Mouse (Mus musculus) heart, embryonic 16.5 days (tissue): ENCODE results near the gene Hist2h2ac. TPM values are rescaled to one million over a fixed set of nuclear protein-coding genes. Genes with fewer than 3 reads are reported as not detected.
A peak's percentile ranks its signal among the peaks of the same experiment; 100 is the strongest.
"Not testable (repeated sequence)": the region's sequence is repeated elsewhere in the genome, so short reads cannot be mapped to it uniquely, and the experiment has no call there.

Source experiments
- ATAC-seq: fragments of 200-750 bp; cut with Nextera tagmentation; replicated peaks from 2 replicates; pipeline ENCODE4 v1.8.0; 2017; ENCODE audit warnings: moderate number of reproducible peaks; ENCODE audit not compliant: insufficient read depth, low FRiP score; ENCODE audit errors: extremely low read depth
- H3K27ac ChIP-seq: fragments of 300-500 bp; sonication (generic); 2 replicates; pipeline ENCODE4 v1.5.1; 2014; ENCODE audit warnings: mild to moderate bottlenecking, low read length, control low read depth, moderate library complexity
- H3K27me3 ChIP-seq: fragments of 300-500 bp; sonication (generic); 2 replicates; pipeline ENCODE4 v1.6.1; 2014; ENCODE audit warnings: low read length, mixed read lengths; ENCODE audit not compliant: control insufficient read depth, insufficient read depth
- H3K36me3 ChIP-seq: fragments of 300-500 bp; sonication (generic); 2 replicates; pipeline ENCODE4 v1.6.1; 2014; ENCODE audit not compliant: control insufficient read depth, insufficient read depth
- H3K4me1 ChIP-seq: fragments of 300-500 bp; sonication (generic); 2 replicates; pipeline ENCODE4 v1.6.1; 2014; ENCODE audit warnings: low read length, mixed read lengths; ENCODE audit not compliant: control insufficient read depth, insufficient read depth
- H3K4me2 ChIP-seq: fragments of 300-500 bp; sonication (generic); 2 replicates; pipeline ENCODE4 v1.6.1; 2014; ENCODE audit warnings: low read depth, mild to moderate bottlenecking, control low read depth, low read length
- H3K4me3 ChIP-seq: fragments of 300-500 bp; sonication (generic); 2 replicates; pipeline ENCODE4 v1.5.1; 2014; ENCODE audit warnings: mild to moderate bottlenecking, control low read depth, low read length
- H3K9ac ChIP-seq: fragments of 300-500 bp; sonication (generic); 2 replicates; pipeline ENCODE4 v1.6.1; 2014; ENCODE audit warnings: low read length, control low read depth
- H3K9me3 ChIP-seq: fragments of 300-500 bp; sonication (generic); replicated peaks from 2 replicates; pipeline ENCODE4 v1.6.1; 2016; ENCODE audit warnings: low read length; ENCODE audit not compliant: control insufficient read depth
- WGBS: fragments of 180-500 bp; shearing (Covaris S2); extraction: QIAGEN DNeasy Blood & Tissue Kit; methylation state at CpG from one replicate; pipeline ENCODE4 v1.1.7; 2014; 5-methylcytosine and 5-hydroxymethylcytosine counted together
- polyA plus RNA-seq: library from polyadenylated mRNA; unstranded; fragments of >200 nt; fragmentation: Nextera tagmentation; extraction: Ambion mirVana; gene quantifications from 2 replicates; pipeline ENCODE4 v1.2.1, GENCODE M21; 2015

Gene Hist2h2ac
- polyA plus RNA-seq = 5.0 and 6.4 TPM in 2 replicates

GRCm38 (mm10) chr3:96220765-96221639, at the start of gene Hist2h2ac, which contains the start of gene Hist2h2be:
TSS of gene Hist2h2ac (minus strand) at chr3:96220880.
TSS of gene Hist2h2be (plus strand) at chr3:96221119.
- no peaks in the 10 kb centered on the region for H3K36me3 ChIP-seq
- H3K27me3 ChIP-seq = no peaks in the 10 kb centered on the region
- peak within 1 kb of the TSS; percentile 77 for H3K4me3 ChIP-seq
- peak within 1 kb of the TSS; percentile 100 for H3K27ac ChIP-seq
- no peaks in the 10 kb centered on the region for H3K9me3 ChIP-seq
- H3K4me1 ChIP-seq = peaks cover 28% of the 10 kb centered on the region
- peak within 1 kb of the TSS; percentile 91 for H3K4me2 ChIP-seq
- ATAC-seq = peak; percentile 92
- peak within 1 kb of the TSS; percentile 94 for H3K9ac ChIP-seq
- WGBS = under 1% methylated on average over 43 of the region's 43 CpGs

- Histone ChIP-seq H3K4me1 (peaks cover 5% of the 10 kb centered on the region; the same call in 1 of the 2 replicates), H3K9me3 (no peaks in the 10 kb centered on the region), H3K27me3 (no peaks in the 10 kb centered on the region), H3K9ac (peak within 1 kb of the TSS; percentile 81), H3K36me3 (no peaks in the 10 kb centered on the region), H3K4me3 (peak within 1 kb of the TSS; percentile 72), H3K4me2 (peak within 1 kb of the TSS; percentile 83), H3K27ac (peak within 1 kb of the TSS; percentile 91)
- WGBS = under 1% methylated on average over 45 of the region's 45 CpGs
- ATAC-seq = peak; percentile 95
Measured at GRCm38 (mm10) chr3:96269511-96270474, 49.1 kb upstream of the Hist2h2ac start, which contains the start of gene Hist2h2bb. TSS of gene Hist2h2bb (plus strand) at chr3:96269752.

DNA sequence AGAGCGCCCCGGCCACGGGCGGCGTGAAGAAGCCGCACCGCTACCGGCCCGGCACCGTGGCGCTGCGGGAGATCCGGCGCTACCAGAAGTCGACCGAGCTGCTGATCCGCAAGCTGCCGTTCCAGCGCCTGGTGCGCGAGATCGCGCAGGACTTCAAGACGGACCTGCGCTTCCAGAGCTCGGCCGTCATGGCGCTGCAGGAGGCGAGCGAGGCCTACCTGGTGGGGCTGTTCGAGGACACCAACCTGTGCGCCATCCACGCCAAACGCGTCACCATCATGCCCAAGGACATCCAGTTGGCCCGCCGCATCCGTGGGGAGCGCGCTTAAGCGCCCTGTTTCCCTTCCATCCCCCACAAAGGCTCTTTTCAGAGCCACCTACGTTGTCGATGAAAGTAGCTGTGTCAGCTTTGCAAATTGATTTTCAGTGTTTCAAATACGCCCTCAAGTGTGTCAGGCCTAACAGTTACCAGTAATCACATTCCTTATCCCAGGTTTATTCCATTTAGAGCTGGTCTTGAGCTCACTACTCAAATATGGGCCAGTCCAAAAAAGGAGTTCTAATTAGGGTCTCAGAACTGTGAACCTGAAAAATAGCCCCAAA, 48.2 kb upstream of the Hist2h2ac start:
- WGBS = under 1% methylated on average over 12 of the region's 44 CpGs
- H3K9ac ChIP-seq = peak overlapping the region; percentile 73
- H3K27ac ChIP-seq = peak overlapping the region; percentile 91
- peak overlapping the region; percentile 72 for H3K4me3 ChIP-seq
- not testable (repeated sequence) for H3K36me3 ChIP-seq, H3K27me3 ChIP-seq, H3K9me3 ChIP-seq
- peak overlapping the region; percentile 83 for H3K4me2 ChIP-seq
- H3K4me1 ChIP-seq = peaks cover 14% of the 10 kb centered on the region
- peak; percentile 31 for ATAC-seq

DNA sequence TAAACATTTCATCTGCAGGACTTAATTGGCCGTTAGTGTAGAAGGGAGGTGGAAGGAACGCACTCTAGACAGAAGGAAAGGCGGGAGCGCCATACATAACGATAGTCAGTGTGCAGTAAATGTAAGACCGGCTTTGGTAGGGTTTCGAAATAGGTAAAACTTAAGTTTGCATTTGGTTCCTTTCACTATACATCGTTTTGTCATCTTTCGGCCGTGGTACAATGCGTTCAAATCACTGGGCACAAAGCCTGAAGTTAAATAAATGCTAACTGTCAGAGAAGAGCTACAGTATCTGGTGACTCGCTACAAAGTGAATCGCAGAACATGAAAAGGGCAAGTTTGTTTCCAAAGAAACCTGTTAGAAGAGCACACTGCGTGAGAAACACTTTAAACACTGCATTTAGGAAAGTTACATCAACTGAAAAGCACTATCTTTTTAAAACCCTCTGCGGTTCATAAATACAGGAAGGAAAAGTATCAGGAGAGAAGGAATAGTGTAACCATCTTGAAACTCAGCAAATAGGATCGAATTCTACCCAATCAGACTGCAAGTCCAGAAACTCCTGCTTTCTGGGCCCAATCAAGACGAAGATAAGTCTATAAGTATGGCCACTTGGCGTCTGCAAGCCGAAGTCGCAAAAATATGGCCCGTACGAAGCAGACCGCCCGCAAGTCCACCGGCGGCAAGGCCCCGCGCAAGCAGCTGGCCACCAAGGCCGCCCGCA, 47.5 kb upstream of the Hist2h2ac start, which contains the start of gene Hist2h3b:
Hist2h3b (plus strand) TSS at position 604 of the 725 bp plus-strand sequence.
- Histone ChIP-seq H3K36me3 (no peaks in the 10 kb centered on the region), H3K27ac (peak within 1 kb of the TSS; percentile 91), H3K4me1 (peaks cover 16% of the 10 kb centered on the region), H3K9me3 (no peaks in the 10 kb centered on the region), H3K4me2 (peak within 1 kb of the TSS; percentile 83), H3K27me3 (no peaks in the 10 kb centered on the region), H3K4me3 (peak within 1 kb of the TSS; percentile 72), H3K9ac (peak within 1 kb of the TSS; percentile 73)
- WGBS = 29% methylated on average over 26 of the region's 30 CpGs
- ATAC-seq = peak; percentile 49

DNA sequence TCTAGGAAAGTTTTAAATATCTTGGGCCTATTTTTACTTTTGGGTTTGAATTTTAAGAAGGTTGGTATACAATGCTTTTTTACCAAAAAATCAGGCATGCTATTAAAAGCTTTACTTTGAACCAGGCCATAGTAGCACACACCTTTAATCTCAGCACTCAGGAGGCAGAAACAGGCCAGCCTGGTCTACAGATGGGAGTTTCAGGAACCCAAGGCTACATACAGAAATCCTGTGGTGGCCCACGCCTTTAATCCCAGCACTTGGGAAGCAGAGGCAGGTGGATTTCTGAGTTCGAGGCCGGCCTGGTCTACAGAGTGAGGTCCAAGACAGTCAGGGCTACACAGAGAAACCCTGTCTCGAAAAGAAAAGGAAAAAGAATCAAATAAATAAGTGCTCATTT, 46.9 kb upstream of the Hist2h2ac start:
- Histone ChIP-seq H3K9me3 (no peaks in the 10 kb centered on the region), H3K9ac (no peak overlapping the region; the same call in 1 of the 2 replicates), H3K4me1 (peaks cover 16% of the 10 kb centered on the region), H3K36me3 (no peaks in the 10 kb centered on the region), H3K27ac (peak overlapping the region; percentile 88), H3K4me2 (peak overlapping the region; percentile 64; the same call in 1 of the 2 replicates), H3K4me3 (no peak overlapping the region), H3K27me3 (no peaks in the 10 kb centered on the region)
- WGBS = 80% methylated on average over 4 of the region's 4 CpGs
- no peak for ATAC-seq

DNA sequence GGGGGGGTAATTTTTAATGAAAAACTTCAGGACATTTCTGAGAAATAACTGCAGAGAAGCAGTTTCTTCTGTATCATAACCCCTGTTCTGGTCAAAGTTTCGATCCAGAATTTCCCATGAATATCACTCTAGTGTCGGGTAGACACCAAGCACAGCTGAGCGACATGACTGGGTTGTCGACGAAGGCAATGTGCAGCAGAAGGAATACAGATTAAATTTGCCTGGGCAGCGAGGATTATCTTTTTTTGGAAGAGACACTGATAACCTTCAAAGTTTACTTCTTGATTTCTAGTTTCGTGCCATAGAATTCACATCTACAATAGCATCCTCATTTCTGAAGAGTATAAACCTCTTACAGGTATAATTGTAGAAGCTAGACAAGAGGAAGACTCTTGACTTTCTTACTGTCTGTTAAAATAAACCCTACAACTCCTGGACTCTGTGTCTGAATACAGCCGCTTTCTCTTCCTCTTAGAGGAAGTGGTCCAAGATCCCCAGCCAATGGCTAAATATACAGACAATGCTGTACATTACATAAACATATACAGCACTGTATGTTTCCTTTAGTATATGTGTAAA, 45.5 kb upstream of the Hist2h2ac start:
- no peak for ATAC-seq
- Histone ChIP-seq H3K4me1 (peaks cover 22% of the 10 kb centered on the region), H3K9me3 (no peaks in the 10 kb centered on the region), H3K27ac (no peak overlapping the region), H3K36me3 (no peaks in the 10 kb centered on the region), H3K9ac (no peak overlapping the region), H3K4me2 (no peak overlapping the region), H3K4me3 (no peak overlapping the region), H3K27me3 (no peaks in the 10 kb centered on the region)
- 65% methylated on average over 8 of the region's 8 CpGs for WGBS

DNA sequence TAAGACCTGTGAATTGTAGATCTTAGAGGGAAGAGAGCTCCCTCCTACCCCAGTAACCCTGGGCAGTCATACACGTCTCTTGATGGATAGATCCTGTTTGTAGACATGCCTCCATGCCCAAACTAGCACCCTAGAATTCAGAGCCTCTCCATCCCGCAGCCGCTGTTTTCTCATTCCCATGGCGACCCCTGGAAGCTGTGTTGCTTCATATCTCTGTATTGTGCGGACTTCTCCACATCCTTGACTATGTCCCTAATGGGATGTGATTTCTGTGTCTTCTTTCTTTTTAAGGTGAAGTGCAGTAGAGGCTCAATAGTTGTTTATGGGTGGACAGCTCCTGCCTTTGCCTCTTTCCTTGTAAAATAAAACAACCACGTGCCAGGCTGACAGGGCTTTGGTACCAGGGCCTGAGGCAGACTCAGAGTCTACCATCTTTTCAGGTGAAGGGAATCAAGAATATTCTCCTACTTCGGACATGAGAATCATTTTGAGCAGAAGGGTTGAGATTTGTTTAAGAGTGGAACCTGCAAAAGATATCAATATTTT, 43.8 kb upstream of the Hist2h2ac start:
- Histone ChIP-seq H3K27ac (peak overlapping the region; percentile 98), H3K4me2 (peak overlapping the region; percentile 91), H3K9me3 (no peaks in the 10 kb centered on the region), H3K27me3 (no peaks in the 10 kb centered on the region; the same call in 1 of the 2 replicates), H3K36me3 (no peaks in the 10 kb centered on the region), H3K4me3 (peak overlapping the region; percentile 71), H3K4me1 (peaks cover 19% of the 10 kb centered on the region), H3K9ac (peak overlapping the region; percentile 77)
- ATAC-seq = no peak
- WGBS = 79% methylated on average over 7 of the region's 7 CpGs
